Mouse (Mus musculus): ENCODE measurements around the gene Pitpnm3. TPM values are rescaled to one million over a fixed set of nuclear protein-coding genes. Genes with fewer than 3 reads are reported as not detected.

The Pitpnm3 gene
- polyA plus RNA-seq, 2 experiments from 2014 or later = 0.11 TPM; not detected in 1

DNA sequence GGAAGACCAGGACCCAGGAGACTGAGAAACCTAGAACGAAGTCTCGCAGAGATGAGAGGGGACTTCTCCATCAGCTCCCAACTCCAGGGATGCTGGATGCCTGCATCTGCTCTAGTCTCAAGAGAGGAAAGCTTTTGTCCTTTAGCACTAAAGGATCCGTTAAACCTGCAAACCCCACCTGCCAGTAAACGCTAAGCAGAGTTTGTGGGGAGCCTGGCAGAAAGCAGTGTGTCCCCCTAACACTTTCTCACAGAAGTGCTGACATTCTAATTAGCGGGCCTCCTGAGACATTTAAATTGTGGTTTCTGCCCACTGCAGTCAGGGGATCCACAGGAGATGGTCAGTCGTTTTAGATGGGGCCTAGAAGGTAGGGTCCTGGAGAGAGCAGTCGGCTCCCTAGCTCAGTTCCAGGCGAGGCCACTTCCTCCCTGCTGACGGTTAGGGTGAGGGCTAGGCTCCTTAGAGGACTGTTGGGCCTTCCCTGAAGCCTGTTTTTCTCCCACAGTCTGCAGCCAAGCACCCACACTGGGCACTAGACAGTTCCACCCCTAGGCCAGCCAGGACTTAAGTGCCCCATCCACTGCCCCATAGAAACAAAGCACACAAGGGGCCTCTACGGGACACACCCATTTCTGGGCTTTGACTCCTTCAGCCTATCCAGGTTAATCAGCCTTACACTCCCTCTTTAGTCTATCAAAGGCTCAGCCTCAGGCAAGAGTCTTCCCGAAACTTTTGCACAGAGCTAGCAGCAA is 829 bp upstream of the Pitpnm3 start:
- no peak for ATAC-seq

DNA sequence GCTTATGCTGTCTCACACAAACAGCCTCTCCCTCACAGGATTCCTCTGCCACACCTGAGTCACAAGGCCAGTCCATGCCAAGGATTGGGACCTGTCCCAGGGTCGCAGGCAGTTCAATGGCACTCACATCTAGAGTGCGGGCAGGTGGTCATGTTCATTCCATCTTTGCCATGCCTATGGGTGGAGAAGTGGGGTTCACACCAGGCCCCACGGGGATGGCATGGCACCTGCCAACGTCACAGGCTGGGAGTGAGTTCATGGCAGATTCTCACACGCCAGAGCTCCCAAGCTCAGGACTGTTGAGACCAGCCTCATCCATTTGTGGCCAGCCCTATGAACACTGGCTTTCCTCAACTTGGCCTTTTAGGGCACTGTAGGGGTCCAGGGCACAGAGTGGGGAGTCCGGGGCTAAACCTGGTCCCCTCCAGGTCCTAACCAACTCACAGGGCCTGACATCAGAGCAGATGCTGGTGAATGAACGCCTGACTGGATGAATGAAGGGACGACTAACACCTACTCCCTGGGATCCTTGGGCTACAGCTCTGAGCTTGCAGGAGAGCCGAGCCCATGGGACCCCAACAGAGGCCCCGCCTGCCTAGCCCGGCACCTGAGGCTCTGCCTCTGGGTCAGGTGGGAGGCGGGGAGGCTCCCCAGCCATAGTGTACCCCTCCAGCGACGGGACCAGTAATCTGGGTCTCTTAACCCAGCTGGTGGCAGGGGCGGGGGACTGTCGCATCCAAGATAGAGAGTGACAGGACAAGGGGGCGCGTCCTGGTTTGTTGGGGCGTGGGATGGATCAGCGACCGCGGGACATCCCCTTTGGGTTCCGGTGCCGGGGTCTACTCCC is 819 bp downstream of the Pitpnm3 start:
- ATAC-seq = no peak

DNA sequence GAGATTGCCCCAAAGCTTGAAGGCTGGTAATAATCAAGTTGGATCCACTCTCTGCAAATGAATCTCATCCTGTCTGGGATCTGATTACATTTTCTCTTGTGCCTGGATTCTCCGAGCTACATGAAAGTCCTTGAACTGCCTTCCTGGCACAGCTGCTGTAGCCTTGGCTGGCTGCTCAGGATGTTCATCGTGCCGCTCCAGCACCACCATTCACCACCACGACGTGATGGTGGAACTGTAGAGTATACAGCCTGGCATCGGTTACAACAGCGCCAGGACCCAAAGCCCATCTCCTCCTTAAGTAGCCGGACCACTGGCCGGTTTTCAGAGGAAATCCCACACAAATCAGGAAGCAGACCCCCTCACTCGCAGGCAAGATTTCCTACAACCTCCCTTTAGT is 2.5 kb downstream of the Pitpnm3 start:
- no peak for ATAC-seq

DNA sequence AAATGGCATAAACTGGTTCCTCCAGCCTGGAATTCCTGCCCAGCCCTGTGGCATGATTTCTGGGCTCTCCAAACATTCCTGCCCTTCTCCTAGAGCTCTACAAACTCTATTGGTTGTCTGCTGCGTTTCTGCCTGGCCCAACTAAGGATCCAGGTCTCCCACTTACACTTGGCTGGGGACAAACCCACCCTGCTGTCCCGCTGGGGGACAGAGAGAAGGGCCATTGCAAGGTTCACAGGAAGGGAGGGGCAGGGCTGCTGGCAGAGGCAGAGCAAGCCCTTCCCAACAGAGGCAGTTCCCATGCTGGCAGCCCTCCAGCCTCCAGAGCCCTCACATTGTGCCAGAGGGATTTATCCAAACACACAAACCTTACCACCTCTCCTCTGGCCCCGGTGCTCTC is 3.3 kb downstream of the Pitpnm3 start:
- ATAC-seq = no peak

DNA sequence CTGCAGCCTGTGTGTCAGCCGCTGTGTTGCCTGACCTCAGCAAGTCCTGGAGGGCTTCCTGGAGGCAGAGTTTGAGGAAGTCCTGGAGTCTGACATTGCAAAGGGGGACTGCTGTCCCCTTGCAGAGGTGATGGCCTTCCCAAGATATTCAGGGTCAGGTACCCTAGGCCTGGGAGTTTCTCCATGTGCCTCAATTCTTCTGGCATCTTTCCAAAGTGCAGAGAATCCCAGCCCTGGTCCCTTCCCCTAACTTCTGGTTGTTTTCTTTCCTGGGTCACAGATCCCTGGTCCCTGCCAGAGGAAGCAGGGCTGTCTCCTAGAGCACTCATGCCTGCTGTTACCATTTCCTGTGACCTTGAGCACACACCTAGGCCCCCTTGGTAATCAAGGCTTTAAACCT is 3.9 kb downstream of the Pitpnm3 start:
- ATAC-seq = no peak

DNA sequence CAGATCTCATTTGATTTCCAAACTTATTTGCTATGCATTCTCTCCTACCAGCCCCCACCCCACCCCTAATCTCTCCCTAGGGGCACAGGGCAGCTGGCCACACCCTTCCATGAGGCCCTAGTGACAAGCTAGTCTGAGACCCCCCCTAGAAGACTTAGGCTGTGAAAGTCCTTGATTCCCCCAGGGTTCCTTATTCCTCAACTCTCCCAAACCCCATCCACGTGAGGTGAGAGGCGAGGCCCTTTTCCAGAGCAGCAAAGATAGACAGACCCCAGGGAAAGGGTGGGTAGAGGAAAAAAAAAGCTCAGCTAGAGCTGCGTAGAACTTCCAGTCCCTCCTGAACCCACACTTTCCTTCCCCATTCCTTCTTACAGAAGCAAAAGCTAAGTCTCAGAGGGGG is 4.7 kb downstream of the Pitpnm3 start:
- no peak for ATAC-seq

DNA sequence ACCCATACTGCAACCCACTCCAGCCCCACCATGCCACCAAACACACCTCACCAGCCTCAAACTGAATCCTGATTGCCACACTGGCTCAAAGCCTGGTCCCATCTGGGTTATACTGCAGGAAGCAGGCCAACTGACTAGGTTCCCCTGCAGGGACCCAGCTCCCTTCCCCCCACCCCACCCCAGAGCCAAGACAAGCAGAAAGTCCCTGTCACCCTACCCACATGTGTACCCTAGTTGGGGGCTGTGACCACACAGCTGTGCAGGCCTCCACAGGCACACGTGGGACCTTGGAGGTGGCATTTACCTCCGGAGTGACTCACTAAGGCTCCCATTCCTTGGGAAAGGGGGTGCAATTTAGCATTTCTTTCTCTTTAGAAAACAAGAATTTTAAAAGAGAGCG is 5.1 kb downstream of the Pitpnm3 start:
- no peak for ATAC-seq

DNA sequence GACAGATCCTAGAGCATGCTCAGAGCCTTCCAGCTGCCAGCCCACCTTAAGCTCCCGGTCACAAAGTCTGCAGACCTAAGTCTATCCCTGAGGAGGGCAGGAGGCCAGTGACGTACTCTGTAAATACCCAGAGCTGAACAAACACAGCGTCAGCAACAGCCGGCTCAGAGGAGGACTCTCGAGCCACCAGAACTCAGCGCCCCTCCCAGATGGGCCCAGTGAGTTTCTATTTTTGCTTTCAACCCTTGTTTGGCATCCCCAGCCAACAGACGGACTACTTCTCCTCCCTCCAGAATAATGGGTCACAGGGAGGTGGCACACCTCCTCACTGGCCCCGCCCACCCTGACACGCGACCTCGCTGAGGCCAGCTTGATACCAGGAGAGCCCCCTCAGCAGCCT is 5.6 kb downstream of the Pitpnm3 start:
- no peak for ATAC-seq

DNA sequence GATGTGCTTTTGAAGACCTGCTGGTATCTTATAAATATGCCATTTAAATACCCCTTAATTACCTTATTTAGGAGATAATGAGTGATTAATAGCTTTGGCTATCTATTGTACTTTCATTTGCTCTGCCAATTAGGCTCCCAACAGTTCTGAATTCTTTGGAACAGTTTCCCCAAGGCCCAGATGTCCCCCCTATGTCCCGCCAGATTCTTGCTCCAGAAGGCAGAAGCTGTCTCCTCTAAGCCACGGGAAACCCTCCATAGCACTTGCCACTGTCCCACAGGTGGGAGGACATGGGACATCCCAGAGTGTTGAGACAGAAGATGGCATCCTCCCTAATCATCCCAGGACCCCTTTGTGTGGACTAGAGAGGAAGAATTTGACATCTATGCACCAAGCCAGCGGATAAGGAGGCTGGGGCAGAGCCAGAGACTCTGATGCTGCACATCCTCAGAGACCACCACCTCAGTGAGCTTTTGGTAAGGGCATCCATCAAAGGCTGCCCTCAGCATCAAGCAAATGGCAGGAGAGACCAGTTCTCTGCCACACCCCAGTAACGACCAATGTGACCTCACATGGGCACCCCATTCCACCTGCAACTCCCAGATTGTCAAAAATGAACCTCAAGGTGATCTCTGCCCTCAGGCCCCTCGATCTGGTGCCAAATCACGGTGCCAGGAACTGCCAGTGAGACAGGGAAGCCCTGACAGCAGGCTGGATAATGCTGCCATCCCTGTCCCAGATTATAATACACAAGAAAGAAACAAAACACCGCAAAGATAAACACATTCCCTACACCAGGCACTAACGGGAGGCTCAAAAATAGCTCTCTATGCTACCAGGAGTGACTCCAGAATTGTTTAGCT is 6.3 kb downstream of the Pitpnm3 start:
- no peak for ATAC-seq

DNA sequence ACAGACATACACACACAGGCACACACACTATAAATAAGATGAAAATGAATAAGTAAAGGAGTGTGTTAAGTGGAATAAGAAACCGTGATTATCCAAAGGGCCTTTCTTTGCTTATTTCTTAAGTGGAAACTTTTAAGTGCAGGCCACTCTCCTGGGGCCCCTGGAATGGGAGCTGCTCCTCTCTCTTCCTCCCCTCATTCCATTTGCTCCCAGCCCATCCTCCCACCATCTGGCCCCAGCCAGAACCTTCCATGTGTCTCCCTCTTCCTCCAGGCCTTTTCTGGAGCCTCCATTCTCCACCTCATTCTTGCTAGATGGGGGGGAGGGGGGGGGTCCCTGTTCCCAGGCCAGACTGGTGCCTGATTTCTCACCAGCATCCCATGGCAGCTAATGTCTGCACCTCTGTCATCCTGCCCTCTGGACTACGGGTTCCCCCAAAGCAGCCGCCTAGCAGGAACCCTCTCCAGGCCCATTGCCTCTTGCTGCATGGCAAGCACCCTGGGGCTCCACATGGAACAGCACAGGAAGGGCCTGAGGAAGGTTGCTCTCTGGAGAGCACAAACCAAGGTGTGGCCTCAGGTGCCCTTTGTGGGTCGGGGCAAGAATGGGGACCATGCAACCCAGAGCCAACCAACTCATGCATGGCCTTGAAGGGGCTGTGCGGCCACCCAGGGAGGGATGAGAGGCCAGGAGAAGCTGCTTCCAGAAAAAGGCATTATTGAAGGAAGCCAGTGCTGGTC is 8.0 kb downstream of the Pitpnm3 start:
- ATAC-seq = no peak

DNA sequence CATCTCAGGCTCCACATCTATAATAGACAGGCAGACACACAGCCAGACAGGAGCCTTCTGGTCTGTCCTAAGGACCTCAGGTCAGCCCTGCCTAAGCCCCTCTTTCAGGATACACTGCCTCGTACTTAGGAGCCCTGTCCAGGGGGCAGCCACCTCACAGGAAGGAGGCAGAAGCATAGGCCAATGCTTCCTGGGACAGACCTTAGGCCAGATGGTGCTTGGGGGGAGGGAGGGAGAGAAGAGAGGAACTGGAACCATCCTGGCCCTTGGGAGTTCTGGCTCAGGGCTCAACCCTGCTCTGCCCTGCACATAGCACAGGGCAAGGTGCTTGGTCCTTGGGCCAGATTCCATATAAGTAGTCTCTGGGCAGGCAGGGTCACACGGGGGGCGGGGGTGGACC is 9.8 kb downstream of the Pitpnm3 start:
- ATAC-seq = no peak

DNA sequence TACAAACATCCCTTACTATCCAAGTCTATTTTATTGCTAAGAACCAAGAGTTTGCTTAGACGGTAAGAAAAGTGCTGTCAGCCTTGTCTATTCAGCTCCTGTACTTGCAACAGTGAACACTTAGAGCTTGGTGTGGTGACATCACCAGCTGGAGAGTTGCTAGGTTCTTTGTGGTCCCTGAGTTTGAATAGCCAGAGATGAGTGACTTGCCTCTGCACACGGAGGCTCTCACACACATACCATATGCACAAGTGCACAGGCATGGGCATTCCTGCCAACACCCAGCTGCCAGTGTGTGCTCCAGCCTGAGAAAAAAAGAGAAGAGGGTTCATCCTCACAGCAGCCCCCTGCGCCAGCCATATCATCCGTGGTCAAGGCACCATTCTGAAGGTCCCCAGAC is 12.0 kb downstream of the Pitpnm3 start:
- no peak for ATAC-seq

DNA sequence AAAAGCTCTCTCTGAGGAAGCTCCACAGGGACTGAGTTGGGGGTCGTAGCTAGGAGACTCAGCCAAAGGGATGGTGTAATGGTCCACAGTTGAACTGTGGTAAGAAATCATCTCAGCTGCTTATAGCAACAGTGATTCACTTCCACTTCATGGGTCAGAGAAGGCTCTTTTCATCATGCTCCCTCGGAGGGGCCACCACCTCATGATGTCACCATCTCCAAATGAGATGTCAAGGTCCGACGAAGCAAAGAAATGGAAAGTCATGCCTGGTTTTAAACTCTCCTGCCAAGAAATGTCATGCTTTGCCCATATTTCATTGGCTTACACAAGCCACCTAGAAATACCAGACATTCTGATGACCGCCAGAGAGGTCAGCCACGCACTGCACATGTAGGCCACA is 15.2 kb downstream of the Pitpnm3 start:
- no peak for ATAC-seq

DNA sequence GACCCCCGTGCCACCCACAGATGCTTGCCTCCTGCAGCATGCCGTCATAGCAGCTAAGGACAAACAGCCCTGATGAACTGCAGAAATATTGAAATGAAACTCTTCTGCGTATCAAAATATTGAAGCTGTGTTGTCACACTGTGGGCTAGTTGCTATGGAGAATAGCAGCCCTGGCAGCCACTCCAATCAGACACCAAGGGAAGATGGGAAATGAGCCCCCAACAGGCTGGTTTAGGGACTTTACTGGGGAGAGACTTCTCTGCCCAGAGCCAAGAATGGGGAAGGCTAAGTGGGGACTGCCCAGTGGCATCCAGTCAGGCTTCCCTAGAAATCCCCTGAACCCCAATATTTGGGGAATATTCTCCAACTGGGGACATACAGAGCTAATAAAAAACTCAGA is 16.9 kb downstream of the Pitpnm3 start:
- no peak for ATAC-seq

DNA sequence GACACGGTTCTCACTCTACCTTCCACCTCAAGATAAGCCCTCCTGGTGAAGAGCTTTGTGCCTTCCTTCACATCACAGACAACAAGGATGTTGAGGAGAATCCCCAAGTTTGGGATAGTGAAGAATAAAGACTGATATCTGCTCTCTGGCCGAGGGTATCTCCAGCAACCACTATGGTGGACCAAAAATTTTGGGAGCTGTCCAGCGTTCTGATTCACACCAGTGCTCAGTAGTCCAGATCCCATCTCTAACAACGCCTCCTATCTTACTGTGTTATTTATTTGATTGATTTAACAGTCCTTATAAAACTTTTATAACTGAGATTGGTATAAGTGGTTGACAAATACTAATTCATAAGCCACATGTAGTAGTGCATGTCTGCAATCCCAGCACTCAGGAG is 22.3 kb downstream of the Pitpnm3 start:
- no peak for ATAC-seq

DNA sequence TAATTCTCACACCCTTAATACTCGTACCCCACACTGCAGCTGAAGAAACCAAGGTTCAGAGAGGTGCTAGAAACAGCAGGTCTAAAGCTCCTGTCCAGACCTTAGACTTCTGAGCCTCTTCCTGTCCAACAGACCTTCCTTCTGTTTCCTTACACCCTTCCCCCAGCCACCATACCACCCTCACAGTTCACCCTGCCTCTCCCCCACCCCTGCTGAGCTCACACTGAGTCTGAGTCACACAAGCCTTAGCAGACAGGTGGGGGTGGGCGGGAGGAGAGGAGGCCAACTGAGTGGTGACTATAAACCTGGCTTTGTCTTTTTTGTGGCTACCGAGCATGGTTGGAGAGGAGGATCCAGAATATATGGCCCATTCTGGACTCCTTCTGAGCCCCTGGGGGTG is 24.9 kb downstream of the Pitpnm3 start:
- ATAC-seq = no peak

DNA sequence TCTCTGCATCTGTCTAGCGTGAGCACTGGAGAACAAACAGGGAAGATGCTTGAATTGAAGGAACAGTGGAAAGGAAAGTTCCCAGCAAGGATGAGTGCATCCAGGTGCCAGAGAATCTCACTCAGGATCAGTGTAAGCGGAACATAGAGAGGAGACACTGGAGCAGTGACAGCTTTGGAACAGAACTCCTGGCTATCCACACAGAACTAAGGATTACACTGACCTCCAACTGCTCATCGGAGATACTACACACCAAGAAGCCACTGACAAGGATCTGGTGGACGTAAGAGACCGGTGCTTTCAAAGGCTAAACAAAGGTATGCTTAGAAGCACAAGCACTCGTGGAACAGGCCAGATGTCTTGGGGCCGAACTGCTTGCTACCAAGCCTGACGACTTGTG is 31.4 kb downstream of the Pitpnm3 start:
- ATAC-seq = no peak

DNA sequence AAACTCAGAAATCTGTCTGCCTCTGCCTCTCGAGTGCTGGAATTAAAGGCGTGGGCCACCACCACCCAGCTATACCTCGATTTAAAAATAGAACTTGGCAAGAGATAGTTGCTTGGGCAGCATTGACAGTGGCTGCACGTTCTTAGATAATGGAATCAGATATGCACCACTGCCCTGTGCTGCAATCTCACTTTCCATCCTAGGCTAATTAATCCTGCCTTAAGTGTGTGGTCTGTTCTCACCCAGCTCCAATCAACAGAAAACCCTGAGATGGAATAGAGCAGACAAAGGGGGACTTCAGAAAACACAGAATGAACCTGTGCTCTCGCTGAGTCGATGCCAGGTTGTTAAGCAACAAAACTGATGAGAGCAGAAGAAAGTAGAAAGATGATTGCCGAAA is 32.0 kb downstream of the Pitpnm3 start:
- no peak for ATAC-seq

DNA sequence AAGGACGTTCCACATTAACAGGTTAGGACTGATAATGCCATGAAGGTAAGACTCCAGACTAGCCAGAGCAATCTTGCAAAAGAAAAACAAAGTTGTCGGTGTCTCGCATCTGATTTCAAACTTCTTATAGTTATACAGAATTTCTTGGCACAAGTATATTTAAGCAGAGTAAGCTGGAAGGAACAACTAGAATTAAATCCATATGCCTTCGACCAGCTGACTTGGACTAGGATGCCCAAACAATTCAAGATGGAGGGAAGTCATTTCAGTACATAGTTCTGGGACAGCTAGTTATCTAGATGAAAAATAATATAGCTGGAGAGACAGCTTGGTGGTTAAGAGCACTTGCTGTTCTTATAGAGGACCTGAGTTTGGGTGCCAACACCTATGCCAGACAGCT is 34.6 kb downstream of the Pitpnm3 start:
- ATAC-seq = no peak

DNA sequence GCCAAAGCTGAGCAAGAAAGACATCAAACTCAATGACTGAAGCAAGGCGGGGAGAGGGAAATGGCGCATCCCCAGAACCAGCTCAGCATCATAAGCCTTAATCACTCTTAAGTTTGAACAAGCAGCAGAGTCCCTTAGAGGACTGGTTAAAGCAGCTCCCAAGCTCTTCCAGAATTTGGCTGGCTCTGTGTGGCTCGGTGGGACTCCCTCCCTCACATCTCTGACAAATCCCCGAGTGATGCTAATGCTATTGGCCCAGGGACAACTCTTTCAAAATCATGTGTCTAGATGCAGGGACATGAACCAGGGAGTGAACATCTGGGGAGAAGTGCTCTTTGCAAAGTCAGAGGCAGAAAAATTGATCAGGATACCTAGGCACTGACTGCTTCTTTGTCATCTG is 36.4 kb downstream of the Pitpnm3 start:
- no peak for ATAC-seq

DNA sequence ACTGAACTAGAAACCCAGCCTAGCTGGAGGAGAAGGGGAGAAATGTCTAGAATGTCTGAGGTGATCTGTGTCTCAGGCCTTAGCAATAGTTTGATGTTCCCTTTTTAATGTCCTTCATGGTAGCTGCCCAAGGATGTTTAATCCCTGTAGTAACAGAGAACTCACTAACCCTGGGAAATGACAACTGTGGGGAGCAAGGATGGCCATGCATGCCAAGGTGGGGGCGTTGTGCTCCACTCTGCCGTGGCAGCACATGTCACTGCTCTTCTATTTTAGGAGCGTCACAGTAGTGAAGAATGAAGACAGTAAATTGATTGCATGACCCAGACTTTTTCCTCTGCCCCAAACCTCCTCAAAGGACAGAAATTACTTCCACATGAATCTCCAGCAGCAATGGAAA is 37.6 kb downstream of the Pitpnm3 start:
- ATAC-seq = no peak

DNA sequence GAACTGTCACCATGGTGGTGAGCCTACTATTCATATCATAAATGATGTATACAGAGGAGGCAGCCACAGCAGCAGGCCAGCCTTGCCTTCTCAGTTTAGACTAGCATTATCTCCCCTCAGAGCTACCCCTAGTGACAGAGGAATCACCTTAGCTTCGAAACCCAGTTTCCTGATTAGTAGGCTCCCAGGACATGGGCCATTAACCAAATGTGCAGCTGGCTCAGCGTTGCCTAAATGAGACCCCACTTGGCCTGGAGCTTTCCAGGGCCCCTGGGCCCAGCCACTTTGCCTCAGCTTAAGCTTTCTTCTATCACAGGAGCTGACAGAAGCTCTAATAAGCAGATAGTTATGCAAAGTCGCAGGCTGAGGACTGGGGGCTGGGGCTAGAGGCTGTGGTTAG is 39.6 kb downstream of the Pitpnm3 start:
- ATAC-seq = no peak

DNA sequence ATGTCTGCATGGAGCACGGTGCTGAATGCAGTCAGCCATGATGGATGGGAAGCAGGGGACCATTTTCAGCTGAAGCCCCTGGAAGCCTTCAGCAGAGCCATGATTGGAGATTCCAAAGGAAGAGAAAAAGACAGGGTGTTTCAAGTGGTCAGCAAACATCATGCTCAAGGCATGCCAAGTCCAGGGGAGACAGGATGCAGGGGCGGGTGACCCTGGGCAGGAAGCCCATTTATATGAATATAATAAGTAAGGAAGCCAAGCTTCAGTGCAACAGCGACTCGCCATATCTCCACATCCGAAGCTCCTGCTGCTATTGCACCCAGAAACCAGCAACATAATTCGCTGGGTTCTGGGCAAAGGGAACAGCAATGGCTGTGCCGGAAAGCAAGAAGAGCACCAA is 41.1 kb downstream of the Pitpnm3 start:
- no peak for ATAC-seq
